Mouse (Mus musculus) kidney, postnatal 4 days (tissue): ENCODE data around the gene Pecam1.

ENCODE experiments used
- DNase-seq, 2 experiments: peaks; one replicate each; pipeline ENCODE4 v3.0.0; 2021; ENCODE audit warnings: mixed read lengths in 2 of 2

Gene Pecam1

DNA sequence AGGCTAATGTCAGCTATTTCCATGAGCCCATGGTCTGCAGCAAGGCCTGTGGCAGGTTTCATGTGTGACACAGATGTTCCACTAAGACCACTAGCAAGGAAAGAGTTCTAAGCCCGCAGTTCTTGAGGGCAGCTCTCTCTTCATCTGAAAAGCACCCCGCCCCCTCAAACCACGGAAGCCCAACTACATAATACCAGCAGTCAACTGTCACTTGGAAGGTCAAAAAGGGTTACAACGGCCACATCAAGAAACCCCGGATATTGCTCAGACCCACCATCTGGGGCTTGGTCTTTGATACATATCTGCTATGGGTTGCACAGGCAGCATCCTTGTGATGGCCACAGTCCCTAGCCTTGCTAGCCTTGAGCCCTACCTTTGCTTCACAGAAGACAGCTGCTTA, 62.1 kb downstream of the Pecam1 start:
- DNase-seq, result no peak

DNA sequence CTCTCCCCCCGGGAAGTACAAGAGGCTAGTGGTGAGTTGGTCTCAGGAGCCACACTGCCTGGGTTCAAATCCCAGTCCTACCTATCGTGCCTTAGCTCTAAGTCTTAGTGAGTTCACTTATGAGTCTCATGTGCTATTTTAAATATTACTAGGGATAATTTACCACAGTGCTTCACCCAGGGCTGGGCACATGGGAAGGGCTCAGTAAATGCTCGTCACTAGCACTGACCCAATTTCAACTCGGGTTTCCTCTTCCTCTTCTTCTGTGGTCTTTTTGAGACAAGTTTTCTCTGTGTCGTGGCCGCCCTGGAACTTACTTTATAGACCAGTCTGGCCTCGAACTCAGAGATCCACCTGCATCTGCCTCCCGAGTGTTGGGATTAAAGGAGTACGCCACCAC, 63.1 kb downstream of the Pecam1 start:
- no peak for DNase-seq

DNA sequence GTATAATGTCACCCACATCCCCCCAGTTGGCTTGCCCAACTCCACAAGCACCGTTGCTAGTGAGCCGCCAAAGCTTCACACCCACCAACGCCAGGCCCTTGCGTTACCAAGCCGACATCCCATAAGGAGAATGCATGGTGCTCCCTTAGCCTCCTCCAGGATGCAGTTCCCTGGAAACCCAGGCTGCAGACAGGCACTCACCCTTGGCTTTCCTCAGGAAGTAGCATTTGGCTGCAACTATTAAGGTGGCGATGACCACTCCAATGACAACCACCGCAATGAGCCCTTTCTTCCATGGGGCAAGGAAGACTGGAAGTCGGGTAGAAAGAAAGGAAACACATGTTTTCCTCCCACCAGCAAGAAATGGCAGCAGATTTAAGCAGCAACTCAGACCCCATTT, 66.4 kb downstream of the Pecam1 start:
- no peak for DNase-seq

- DNase-seq, result no peak
Observed at GRCm38 (mm10) chr11:106683345-106683744, 67.1 kb downstream of the Pecam1 start.

DNA sequence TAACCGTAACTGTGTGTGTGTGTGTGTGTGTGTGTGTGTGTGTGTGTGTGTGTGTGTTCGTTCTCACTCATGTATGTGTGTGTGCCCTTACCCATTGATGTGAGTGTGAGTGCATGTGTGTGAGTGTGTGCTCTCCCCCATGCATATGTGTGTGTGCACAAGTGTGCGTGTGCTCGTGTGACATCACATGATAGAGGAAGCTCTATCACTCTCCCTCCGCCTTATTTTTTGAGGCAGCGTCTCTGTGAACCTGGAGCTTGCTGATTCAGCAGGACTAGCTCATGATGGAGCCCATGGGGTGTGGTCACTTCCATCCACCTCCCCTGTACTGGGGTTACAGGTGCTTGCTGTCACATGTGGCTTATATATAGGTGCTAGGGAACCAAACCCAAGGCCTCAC, 69.3 kb downstream of the Pecam1 start:
- DNase-seq, result no peak

DNA sequence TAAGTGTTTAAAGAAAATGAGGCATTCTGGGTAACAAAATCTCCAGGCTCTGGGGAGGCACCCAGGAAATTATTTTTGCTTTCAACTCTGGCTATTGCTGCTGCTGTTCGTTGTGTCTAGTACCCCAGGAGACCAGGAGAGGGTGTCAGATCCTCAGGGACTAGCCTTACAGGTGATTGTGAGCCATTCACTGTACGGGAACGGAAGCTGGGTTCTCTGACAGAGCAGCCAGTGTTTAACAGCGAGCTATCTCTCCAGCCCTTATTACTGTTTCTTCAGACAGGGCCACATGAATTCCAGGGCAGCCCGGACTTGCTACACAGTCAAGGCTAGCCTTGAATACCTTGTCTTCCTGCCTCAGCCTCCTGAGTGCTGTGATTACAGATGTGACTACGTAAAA, 70.6 kb downstream of the Pecam1 start:
- DNase-seq, result peak; percentile 38 to 57

- peak; percentile 82 to 86 for DNase-seq
Observed at GRCm38 (mm10) chr11:106677910-106678591, 72.4 kb downstream of the Pecam1 start.

DNA sequence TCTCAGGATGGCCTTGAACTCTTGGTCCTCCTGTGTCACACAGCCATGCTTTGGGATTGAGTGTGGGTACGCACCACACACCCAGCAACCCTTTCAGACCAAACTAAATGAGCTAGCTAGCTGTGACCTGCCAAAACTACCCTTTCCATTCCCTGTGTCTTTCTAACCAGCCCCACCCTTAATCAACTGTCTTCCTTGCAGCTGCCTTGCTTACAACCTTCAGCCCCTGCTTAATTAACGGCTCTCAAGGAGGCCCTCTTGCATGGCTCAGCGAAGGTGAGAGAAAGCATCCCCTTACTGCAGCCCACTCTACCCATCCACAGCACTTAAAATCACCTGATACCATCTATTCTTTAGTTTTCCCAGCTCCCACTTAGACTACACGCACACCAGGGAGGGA, 73.1 kb downstream of the Pecam1 start:
- DNase-seq, result no peak

GRCm38 (mm10) chr11:106675875-106676274, 74.6 kb downstream of the Pecam1 start:
- DNase-seq, result no peak

DNA sequence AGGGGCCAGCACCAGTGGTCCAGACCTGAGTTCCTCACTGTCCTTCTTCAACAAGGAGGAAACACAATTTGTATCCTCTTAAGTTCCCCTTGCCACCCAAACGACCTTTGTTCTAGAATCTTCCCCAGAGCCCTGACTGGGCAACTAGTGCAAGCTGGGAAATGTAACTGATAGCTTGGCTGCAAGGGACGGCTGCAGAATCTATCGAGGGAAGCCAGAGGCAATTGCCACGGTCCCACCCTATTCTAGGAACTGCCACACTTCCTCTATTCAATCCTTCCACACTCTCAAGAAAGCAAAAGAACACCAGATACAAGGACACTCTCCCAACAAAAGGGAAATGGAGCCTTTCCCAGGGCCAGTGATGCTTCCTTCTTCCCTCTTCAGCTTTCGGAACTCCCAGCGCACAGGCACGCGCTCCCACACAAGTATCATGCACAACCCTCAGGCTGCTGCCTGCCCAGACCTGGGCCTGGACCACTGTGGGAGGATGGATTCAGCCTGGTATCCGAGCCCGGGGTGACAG, 75.2 kb downstream of the Pecam1 start:
- DNase-seq, result peak; percentile 35 to 53

GRCm38 (mm10) chr11:106674612-106675153, 75.7 kb downstream of the Pecam1 start:
- peak; percentile 84 to 88 for DNase-seq

- DNase-seq, result peak; percentile 19 to 35
Observed at GRCm38 (mm10) chr11:106673727-106674611, 76.5 kb downstream of the Pecam1 start.

GRCm38 (mm10) chr11:106672919-106673505, 77.4 kb downstream of the Pecam1 start:
- no peak for DNase-seq

DNA sequence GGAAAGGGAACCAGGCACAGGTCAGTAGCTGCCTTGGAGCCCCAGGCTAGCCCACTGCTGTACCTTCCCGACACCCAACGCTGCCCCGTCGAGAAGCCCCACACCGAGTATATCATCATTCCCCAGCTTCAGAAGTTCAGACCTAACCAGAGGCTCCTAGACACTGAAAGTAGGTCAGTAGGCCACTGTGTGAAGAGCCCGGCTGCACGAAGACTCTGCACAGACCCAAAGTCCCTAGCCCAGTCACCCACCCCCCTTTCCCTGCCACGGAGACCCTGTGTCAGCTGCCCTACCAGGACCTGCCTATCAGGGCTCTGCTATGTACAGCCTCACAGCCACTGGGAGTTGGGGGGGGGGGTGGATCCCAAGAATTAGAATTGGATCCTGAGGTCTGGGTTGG, 78.6 kb downstream of the Pecam1 start:
- DNase-seq, result no peak

- no peak for DNase-seq
Observed at GRCm38 (mm10) chr11:106670951-106671478, 79.4 kb downstream of the Pecam1 start.

DNA sequence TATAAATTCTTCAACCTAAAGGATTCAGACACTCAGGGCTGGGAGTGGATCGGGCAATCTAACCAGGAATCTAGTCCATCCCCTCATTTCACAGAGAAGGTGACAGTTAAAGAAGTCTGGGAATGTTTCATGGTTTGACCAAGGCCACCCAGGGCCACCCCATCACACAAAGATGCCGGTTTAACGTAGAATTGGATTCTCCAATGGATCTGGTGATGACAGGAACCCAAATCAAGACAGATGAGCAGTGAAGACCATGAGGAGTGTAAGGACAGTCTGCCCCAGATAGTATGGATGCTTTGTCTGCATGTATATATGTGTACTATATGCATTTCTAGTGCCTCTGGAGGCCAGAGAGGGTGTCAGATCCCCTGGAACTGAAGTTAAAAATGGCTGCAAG, 80.2 kb downstream of the Pecam1 start:
- DNase-seq, result no peak

GRCm38 (mm10) chr11:106669873-106670173, 80.6 kb downstream of the Pecam1 start:
- no peak for DNase-seq

DNA sequence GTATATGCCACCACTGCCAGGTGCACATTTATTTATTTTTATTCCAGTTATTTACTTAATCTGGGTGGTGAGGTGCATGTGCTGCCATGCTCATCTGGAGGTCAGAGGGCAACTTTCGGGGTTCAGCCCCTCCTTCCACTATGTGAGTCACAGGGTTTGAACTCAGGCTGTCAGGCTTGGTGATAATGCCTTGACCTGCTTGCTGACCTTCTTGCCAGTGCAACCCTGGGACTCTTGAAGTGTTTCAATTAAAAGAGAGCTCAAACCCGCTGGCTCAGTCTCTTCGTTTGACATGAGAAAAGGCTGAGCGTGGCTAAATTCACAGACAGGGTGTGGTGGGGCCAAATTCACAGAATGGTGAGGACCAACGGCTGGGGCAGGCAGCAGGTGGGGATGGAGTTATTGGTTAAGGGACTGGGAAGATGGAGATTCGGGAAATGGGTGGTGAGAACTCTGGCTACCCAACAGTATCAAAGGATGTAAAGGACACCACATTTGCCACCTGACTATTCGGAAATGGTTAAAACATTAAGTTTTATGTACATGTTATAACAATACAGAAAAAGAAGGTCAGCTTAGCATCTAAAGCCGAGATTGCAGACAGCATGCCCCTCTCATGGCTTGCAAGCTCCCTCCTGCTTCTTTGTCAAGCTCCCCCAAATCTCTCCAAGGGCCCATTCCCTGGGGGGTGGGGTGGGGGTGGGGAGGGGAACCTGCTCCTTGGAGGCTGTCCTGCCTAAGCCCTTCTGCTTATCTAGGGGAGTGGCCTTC, 81.1 kb downstream of the Pecam1 start:
- no peak for DNase-seq

- DNase-seq, result peak; percentile 24 to 32
Observed at GRCm38 (mm10) chr11:106668336-106668735, 82.1 kb downstream of the Pecam1 start.

GRCm38 (mm10) chr11:106667855-106668254, 82.6 kb downstream of the Pecam1 start:
- DNase-seq, result no peak

GRCm38 (mm10) chr11:106666470-106667107, 83.8 kb downstream of the Pecam1 start:
- DNase-seq, result no peak

DNA sequence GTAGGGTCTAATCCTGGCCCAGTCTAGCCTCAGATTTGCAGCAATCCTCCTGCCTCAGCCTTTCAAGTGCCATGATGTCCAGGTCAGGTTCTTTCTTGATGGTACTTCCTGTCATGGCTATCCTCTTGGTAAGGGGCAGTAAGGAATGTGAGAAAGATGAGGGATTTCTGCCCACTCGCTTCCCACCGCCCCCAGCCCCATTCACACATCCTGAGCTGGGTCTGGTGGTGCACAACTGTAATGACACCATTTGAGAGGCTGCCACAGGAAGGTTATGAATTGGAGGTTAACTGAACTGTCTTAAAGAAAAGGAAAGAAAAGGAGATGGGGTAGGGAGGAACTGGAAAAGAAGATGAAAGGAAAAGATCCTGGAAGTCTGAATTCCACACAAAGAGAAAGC, 84.6 kb downstream of the Pecam1 start:
- no peak for DNase-seq
